Mouse (Mus musculus) olfactory bulb, adult 2 months (tissue): ENCODE data around the gene Havcr2. TPM values are rescaled to one million over a fixed set of nuclear protein-coding genes. Genes with fewer than 3 reads are reported as not detected.

ENCODE experiments used
- H3K27ac ChIP-seq: fragments of 200-500 bp; 2 replicates; pipeline ENCODE4 v1.5.1; 2012; ENCODE audit warnings: low read depth, low read length; ENCODE audit not compliant: insufficient read depth
- H3K4me1 ChIP-seq: fragments of 200-500 bp; 2 replicates; pipeline ENCODE4 v1.6.1; 2012; ENCODE audit warnings: low read length; ENCODE audit not compliant: control insufficient read depth, insufficient read depth
- H3K4me3 ChIP-seq: fragments of 200-500 bp; 2 replicates; pipeline ENCODE4 v1.5.1; 2012; ENCODE audit warnings: mild to moderate bottlenecking, low read depth, low read length, moderate library complexity; ENCODE audit not compliant: insufficient read depth
- CTCF ChIP-seq: fragments of 200-500 bp; IDR thresholded peaks from 2 replicates; pipeline ENCODE4 v1.5.1; 2012; ENCODE audit warnings: low read depth, mild to moderate bottlenecking, low read length, moderate library complexity; ENCODE audit not compliant: insufficient read depth
- POLR2A ChIP-seq: fragments of 200-500 bp; IDR thresholded peaks from 2 replicates; pipeline ENCODE4 v1.6.1; 2012; ENCODE audit warnings: mild to moderate bottlenecking, low read depth, low read length, moderate library complexity; ENCODE audit not compliant: insufficient read depth
- WGBS: fragments of 180-500 bp; shearing (Covaris S2); methylation state at CpG from one replicate; pipeline ENCODE4 v1.1.7; 2018; 5-methylcytosine and 5-hydroxymethylcytosine counted together
- polyA plus RNA-seq: library from polyadenylated mRNA; stranded (reverse); fragments of >200 nt; gene quantifications from 2 replicates; pipeline ENCODE4 v1.2.4, GENCODE M21; 2012; ENCODE audit warnings: low replicate concordance; ENCODE audit not compliant: missing spikeins, insufficient read depth, insufficient read length

The Havcr2 gene
- polyA plus RNA-seq, 1 experiment = not detected

- Histone ChIP-seq H3K4me1 (no peaks in the 10 kb centered on the region), H3K4me3 (no peak overlapping the region)
- WGBS = 63% methylated on average over 13 of the region's 13 CpGs
Measured at GRCm38 (mm10) chr11:46447644-46448484, 6.9 kb upstream of the Havcr2 start.

GRCm38 (mm10) chr11:46449461-46450080, 5.2 kb upstream of the Havcr2 start:
- TF ChIP-seq CTCF (no peak), POLR2A (no peak)
- H3K4me3 ChIP-seq = no peak overlapping the region
- 66% methylated on average over 11 of the region's 11 CpGs for WGBS
- no peak overlapping the region for H3K27ac ChIP-seq
- H3K4me1 ChIP-seq = no peaks in the 10 kb centered on the region

More at GRCm38 (mm10) chr11:46447644-46448484, 6.9 kb upstream of the Havcr2 start:
- TF ChIP-seq CTCF (no peak), POLR2A (no peak)
- H3K27ac ChIP-seq = no peak overlapping the region

- TF ChIP-seq CTCF = no peak
- no peak for TF ChIP-seq POLR2A
- no peak overlapping the region for H3K27ac ChIP-seq
- H3K4me3 ChIP-seq = no peak overlapping the region
- H3K4me1 ChIP-seq = no peaks in the 10 kb centered on the region
- 83% methylated on average over 3 of the region's 3 CpGs for WGBS
Measured at GRCm38 (mm10) chr11:46459960-46460359, 5.2 kb downstream of the Havcr2 start.

GRCm38 (mm10) chr11:46461362-46461761, 6.6 kb downstream of the Havcr2 start:
- no peak overlapping the region for H3K27ac ChIP-seq
- TF ChIP-seq CTCF = no peak
- no peak for TF ChIP-seq POLR2A
- 82% methylated on average over 5 of the region's 5 CpGs for WGBS

GRCm38 (mm10) chr11:46461931-46462330, 7.2 kb downstream of the Havcr2 start:
- TF ChIP-seq CTCF (no peak), POLR2A (no peak)
- WGBS = 74% methylated on average over 5 of the region's 5 CpGs
- Histone ChIP-seq H3K27ac (no peak overlapping the region), H3K4me3 (no peak overlapping the region), H3K4me1 (no peaks in the 10 kb centered on the region)

More at GRCm38 (mm10) chr11:46461362-46461761, 6.6 kb downstream of the Havcr2 start:
- no peaks in the 10 kb centered on the region for H3K4me1 ChIP-seq
- no peak overlapping the region for H3K4me3 ChIP-seq

GRCm38 (mm10) chr11:46466878-46467277, 12.1 kb downstream of the Havcr2 start:
- no peaks in the 10 kb centered on the region for H3K4me1 ChIP-seq
- TF ChIP-seq POLR2A = no peak
- no peak for TF ChIP-seq CTCF
- WGBS = 92% methylated on average over 2 of the region's 2 CpGs
- no peak overlapping the region for H3K27ac ChIP-seq
- H3K4me3 ChIP-seq = no peak overlapping the region

- 83% methylated on average over 4 of the region's 4 CpGs for whole genome bisulfite sequencing
- no peak overlapping the region for H3K4me3 ChIP-seq
- H3K4me1 ChIP-seq = no peaks in the 10 kb centered on the region
- TF ChIP-seq CTCF (no peak), POLR2A (no peak)
- no peak overlapping the region for H3K27ac ChIP-seq
Measured at GRCm38 (mm10) chr11:46474220-46474619, 19.5 kb downstream of the Havcr2 start.

- no peaks in the 10 kb centered on the region for H3K4me1 ChIP-seq
- WGBS = 87% methylated on average over 9 of the region's 9 CpGs
- H3K27ac ChIP-seq = no peak overlapping the region
- H3K4me3 ChIP-seq = no peak overlapping the region
- TF ChIP-seq CTCF (no peak), POLR2A (no peak)
Measured at GRCm38 (mm10) chr11:46479311-46479710, 24.6 kb downstream of the Havcr2 start.

- H3K27ac ChIP-seq = no peak overlapping the region
- no peak for TF ChIP-seq CTCF
- no peak for TF ChIP-seq POLR2A
- H3K4me3 ChIP-seq = no peak overlapping the region
- no peaks in the 10 kb centered on the region for H3K4me1 ChIP-seq
- WGBS = 82% methylated on average over 7 of the region's 7 CpGs
Measured at GRCm38 (mm10) chr11:46480517-46480916, 25.8 kb downstream of the Havcr2 start.
